Mouse (Mus musculus) large intestine, adult 2 months (tissue): Measurements from ENCODE around the gene Ttc21a. TPM values are rescaled to one million over a fixed set of nuclear protein-coding genes. Genes with fewer than 3 reads are reported as not detected.

ENCODE experiments used
- DNase-seq: peaks from one replicate; pipeline ENCODE4 v3.0.0-alpha.2; 2012; ENCODE audit warnings: low read depth, low spot score
- WGBS: fragments of 180-500 bp; shearing (Covaris S2); methylation state at CpG from one replicate; pipeline ENCODE4 v1.1.7; 2018; 5-methylcytosine and 5-hydroxymethylcytosine counted together
- polyA plus RNA-seq: library from polyadenylated mRNA; depleted of rRNA; stranded (reverse); fragments of >200 nt; gene quantifications from 2 replicates; pipeline ENCODE4 v1.2.3, GENCODE M21; 2012; rRNA removed

The Ttc21a gene
- polyA plus RNA-seq, 1 experiment, result 0.02 TPM

- WGBS, result 76% methylated on average over 10 of the region's 10 CpGs
- no peak for DNase-seq
Observed at GRCm38 (mm10) chr9:120016956-120017355, 79.5 kb downstream of the Ttc21a start.

Other genes starting within 250 kb of the Ttc21a start
- not detected in 2 replicates for gene Scn10a, start 218.3 kb upstream of the Ttc21a start, polyA plus RNA-seq
- gene Scn11a, start 112.2 kb upstream of the Ttc21a start, polyA plus RNA-seq, result 0.18 and 0.20 TPM in 2 replicates
- 16.3 and 33.4 TPM in 2 replicates for gene Wdr48, start 42.7 kb upstream of the Ttc21a start, polyA plus RNA-seq
- gene Gorasp1, start within 50 bp of the Ttc21a start, polyA plus RNA-seq, result 13.3 and 18.7 TPM in 2 replicates
- gene Csrnp1, start 47.1 kb downstream of the Ttc21a start, polyA plus RNA-seq, result 9.8 and 16.5 TPM in 2 replicates
- gene Xirp1, start 86.0 kb downstream of the Ttc21a start, polyA plus RNA-seq, result 0.02 and 0.07 TPM in 2 replicates
- gene Cx3cr1, start 132.3 kb downstream of the Ttc21a start, polyA plus RNA-seq, result 6.1 and 11.3 TPM in 2 replicates
- 0.20 and 0.47 TPM in 2 replicates for gene Ccr8, start 154.5 kb downstream of the Ttc21a start, polyA plus RNA-seq
- gene Slc25a38, start 172.8 kb downstream of the Ttc21a start, polyA plus RNA-seq, result 22.9 and 25.9 TPM in 2 replicates
- 2,119 and 2,302 TPM in 2 replicates for gene Rpsa, start 190.1 kb downstream of the Ttc21a start, polyA plus RNA-seq
- gene Mobp, start 212.1 kb downstream of the Ttc21a start, polyA plus RNA-seq, result not detected in 2 replicates